Mouse (Mus musculus) lung, postnatal 10 days (tissue): ENCODE data around the gene Zfp770.
"Not testable (repeated sequence)": the region's sequence is repeated elsewhere in the genome, so short reads cannot be mapped to it uniquely, and the experiment has no call there.

Source experiments
- DNase-seq: peaks from one replicate; pipeline ENCODE4 v3.0.0; 2021

Gene Zfp770

GRCm38 (mm10) chr2:114200932-114201559 lies at the start of gene Zfp770:
Gene Zfp770 (minus strand): TSS chr2:114201469.
- peak; percentile 82 for DNase-seq

DNA sequence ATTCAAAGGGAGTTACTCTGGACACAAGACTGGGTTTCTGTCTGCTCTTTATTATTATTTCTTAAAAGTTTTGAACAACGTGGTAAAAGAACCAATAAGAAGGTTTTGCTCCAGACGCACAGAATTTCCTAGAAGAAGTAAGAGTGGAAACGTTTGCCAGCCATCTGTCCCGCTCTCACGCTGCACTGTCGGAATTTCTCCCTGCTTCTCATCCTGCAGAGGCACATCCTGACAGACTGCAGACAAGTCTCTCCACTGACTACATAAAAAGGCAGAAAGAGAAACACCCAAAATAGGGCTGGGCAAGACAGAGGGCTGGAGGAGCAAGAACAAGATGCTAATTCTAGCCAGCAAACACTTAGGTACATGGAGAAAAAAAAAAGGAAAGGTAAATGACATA lies 48.2 kb upstream of the Zfp770 start:
- DNase-seq = no peak

- DNase-seq = no peak
Observed at GRCm38 (mm10) chr2:114237639-114238038, 36.4 kb upstream of the Zfp770 start.

- DNase-seq = no peak
Observed at GRCm38 (mm10) chr2:114236566-114236965, 35.3 kb upstream of the Zfp770 start.

DNA sequence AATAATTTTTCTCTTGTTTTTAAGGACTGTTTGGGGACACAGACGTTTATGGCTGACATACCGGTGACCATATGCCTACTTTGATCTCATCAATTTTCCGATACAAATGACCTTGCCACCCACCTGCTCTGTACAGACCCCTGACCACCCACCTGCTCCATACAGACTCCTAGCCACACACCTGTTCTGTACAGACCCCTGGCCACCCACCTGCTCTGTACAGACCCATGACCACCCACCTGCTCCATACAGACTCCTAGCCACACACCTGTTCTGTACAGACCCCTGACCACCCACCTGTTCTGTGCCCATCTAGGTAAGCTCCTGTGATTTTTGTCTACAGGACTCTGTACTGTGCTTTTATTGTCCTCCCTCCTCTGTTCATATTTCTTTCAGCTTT lies 34.3 kb upstream of the Zfp770 start:
- DNase-seq = no peak

DNA sequence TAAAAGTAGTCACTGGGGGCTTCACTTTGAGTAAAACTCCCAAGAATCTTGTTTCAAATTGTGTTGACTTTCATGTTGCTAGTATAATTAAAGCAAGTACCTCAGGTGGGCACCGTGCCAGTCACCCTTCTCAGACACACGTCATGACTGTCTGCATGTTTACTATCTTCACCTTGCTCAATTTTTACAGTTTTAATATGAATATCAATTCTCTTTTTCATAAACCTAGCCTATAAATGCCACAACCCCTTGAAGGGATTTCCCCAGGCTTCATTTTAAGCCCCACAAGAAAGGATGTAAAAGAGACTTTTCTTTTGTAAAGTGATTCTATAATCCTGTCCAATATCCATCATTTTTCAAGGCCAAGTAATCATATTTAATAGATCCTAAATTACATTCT lies 30.0 kb upstream of the Zfp770 start:
- no peak for DNase-seq

DNA sequence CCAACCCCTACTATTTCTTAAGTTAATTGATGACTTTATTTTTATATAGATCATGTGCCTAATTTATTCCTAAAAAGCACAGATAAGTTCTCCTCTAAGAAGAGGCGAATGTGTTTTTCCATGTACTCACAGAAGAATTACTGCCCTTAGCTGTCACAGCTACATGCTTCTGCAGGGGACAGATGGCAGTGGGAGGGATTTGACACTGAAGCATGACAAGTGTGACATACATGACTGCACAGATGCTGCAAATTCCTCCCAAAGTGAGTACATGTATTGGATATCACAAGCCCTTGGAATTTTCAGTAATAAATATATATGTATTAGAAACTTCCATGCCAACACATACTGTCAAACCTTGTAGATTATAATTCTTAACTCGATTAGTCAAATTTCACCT lies 27.4 kb upstream of the Zfp770 start:
- no peak for DNase-seq

DNA sequence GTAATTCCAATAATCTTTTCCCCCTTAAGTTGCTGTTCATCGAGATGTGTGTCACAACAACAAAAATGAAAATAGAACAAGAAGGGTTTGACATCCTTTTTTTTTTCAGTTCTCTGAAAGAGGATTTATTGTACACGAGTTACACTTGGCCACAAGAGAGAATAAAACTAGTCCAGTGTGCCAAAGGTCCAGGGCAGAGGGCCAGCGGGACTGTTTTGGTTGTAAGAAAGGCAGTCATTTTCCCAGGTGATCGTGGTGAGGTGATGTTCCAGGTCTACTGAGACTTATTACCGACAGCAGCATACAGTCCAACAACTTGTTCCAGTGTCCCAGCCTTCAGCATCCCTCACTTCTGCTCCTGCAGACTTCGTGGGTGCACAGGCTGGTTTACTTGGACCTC lies 3.8 kb upstream of the Zfp770 start:
- no peak for DNase-seq

GRCm38 (mm10) chr2:114201574-114201973 lies 305 bp upstream of the Zfp770 start:
- no peak for DNase-seq

- DNase-seq = no peak
Observed at GRCm38 (mm10) chr2:114196421-114196820, 4.8 kb downstream of the Zfp770 start.

- DNase-seq = not testable (repeated sequence)
Observed at GRCm38 (mm10) chr2:114186924-114187323, 14.3 kb downstream of the Zfp770 start, which contains the start of gene Aqr. Gene Aqr (minus strand): TSS chr2:114187024.

- DNase-seq = no peak
Observed at GRCm38 (mm10) chr2:114177802-114178733, 23.2 kb downstream of the Zfp770 start.

DNA sequence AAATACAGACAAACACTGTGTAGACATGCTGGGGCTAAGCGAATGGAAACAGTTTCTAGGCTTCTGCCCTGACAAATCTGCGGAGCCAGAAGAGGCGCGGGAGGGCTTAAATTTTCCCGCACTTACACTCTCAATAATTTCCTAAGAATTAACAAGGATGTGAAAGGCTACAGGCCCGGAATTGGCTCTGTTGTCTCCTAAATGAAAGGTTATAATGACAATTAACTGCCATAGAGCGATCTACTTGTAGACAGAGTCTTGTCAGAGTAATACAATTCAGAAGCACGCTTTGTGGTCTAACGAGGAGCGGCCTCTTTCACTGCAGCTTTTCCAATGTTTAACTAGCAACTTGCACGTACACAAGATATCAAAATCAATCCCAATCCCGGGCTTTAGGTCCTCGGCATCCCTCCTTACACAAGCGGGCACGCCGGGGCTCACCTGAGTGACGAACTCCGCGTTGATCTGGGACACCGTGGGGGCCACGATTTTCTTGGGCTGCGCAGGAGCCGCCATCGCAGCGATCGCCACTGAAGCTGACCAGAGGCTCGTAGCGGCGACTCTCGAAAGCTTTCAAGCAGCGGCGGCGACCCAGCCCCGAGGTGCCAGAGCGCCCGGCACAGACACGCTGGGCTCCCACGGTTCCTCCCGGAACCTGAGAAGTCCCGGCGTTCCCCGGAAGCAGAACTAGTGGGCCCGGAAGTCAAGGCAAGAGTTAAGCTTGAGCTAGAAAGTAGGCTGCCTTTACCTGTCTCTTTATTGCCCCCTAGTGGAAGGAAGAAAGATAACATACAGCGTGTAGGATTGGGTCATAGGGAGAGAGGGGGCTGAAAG lies 26.4 kb downstream of the Zfp770 start:
- peak; percentile 87 for DNase-seq

DNA sequence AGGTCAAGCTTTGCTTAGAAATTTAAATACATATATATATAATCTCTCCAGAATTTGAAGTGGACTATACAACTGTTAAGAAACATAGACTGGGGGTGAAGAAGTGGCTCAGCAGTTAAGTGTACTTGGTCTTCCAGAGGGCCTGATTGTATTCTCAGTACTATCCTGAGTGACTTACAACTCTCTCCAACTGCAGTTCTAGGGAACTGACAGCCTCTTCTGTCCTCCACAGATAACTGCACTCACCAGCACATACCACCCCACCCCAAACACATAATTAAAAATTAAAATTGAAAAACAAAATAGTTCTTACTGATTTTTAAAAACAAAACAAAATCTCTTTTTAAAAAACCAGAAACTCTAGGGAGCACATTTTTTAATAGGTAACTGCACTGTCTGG lies 28.0 kb downstream of the Zfp770 start:
- DNase-seq = no peak

- DNase-seq = no peak
Observed at GRCm38 (mm10) chr2:114167837-114168236, 33.4 kb downstream of the Zfp770 start.

DNA sequence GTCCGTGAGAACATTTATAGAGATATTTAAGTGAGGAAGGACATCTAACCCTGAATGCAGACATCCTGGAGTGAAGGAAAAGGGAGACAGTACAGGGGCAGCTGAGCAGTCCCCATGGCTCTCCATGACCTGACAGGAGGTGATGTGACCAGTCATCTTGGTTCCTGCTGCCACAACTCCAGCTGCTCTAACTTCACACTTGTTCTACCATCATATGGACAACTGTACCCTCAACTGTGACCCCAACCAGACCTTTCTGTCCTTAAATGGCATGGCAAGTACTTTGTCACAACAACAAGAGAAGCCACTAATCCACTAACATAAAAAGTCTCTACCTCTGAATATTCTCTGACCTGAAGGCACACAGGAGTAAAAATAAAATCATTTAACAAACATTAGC lies 39.3 kb downstream of the Zfp770 start:
- no peak for DNase-seq

GRCm38 (mm10) chr2:114157345-114157744 lies 43.9 kb downstream of the Zfp770 start:
- no peak for DNase-seq

DNA sequence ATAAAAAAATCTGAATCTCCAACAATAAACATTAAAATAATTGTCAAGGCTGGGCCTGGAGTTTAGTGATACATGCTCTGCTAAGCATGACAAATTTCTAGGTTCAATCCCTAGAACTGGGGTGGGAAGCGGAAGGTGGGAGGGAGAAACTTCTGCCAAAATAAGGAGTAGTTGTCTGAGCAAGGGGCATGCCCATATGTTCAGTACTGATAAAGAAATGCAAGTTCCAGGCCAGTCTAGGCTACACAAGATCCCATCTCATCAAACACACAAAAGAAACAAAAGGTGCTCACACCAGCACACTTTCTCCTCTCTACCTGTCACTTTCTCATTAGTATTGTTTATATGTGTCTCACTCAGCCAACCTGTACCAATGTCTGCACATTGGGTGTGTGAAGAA lies 44.6 kb downstream of the Zfp770 start:
- no peak for DNase-seq

DNA sequence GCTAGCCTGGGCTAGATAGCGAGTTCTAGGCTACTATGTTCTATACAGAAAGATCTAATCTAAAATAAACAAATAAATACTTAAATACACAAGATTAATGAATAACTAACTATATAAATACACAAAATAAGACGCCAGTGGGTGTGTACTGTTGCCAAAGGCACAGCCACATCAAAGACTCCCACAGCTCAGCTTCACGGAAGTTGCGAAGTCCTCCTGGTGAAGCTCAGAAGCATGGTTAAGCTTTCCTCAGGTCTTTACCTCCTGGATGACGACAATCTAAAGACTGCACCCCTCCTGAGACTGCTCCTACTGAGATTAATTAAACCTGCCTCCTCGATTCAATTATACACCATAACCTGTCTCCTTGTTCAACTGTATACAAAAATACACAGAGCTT lies 48.0 kb downstream of the Zfp770 start:
- no peak for DNase-seq

DNA sequence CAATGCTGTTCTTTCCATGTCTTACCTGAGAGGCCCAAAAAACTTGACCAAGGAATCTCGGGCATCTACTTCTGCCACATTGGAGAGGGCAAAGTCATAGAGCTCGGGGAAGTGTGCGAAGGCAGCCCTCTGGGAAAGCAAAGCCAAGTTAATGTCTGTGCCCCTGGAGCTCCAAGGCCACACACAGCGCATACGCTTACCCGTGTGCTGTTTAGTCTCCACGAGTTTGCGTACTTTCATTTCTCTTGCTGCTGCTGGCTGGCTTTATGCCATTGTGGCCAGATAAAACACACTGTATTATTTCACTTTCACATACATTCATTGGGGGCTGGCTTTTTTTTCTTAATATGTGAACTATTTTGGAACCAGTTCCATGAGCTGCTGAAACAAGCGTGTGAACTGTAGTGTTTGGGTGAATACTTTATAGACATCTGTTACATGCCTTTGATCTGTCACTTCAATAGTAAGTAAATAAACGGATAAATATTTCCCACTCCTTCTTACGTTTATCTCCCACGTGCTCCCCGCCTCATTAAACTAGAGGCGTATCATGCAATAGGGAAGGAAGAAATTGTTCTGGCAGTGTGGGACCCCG lies 54.3 kb downstream of the Zfp770 start:
- no peak for DNase-seq

GRCm38 (mm10) chr2:114145315-114145801 lies 55.9 kb downstream of the Zfp770 start:
- peak; percentile 50 for DNase-seq

DNA sequence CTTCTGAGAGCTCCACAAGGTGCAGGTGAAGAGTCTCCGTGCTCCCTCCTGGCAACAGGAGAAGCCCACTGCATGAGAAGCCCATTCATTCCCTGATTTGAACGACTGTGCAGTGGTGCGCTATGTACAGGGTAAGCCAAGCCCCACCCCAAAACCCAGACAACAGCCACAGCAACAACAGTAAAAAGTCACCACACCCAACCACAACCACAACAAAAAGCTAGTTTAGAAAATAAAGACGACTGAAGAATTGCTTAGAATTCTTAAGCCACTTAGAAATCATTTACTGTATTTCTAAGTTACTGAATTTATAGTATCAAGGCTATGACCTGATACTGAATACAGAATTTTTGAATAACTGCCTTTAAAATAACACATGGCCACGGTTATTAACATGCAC lies 56.4 kb downstream of the Zfp770 start:
- DNase-seq = no peak

GRCm38 (mm10) chr2:114143842-114144241 lies 57.4 kb downstream of the Zfp770 start:
- DNase-seq = no peak
